Comparison of ENCODE assay signal across 10 mouse cellular contexts in the genomic region with DNA sequence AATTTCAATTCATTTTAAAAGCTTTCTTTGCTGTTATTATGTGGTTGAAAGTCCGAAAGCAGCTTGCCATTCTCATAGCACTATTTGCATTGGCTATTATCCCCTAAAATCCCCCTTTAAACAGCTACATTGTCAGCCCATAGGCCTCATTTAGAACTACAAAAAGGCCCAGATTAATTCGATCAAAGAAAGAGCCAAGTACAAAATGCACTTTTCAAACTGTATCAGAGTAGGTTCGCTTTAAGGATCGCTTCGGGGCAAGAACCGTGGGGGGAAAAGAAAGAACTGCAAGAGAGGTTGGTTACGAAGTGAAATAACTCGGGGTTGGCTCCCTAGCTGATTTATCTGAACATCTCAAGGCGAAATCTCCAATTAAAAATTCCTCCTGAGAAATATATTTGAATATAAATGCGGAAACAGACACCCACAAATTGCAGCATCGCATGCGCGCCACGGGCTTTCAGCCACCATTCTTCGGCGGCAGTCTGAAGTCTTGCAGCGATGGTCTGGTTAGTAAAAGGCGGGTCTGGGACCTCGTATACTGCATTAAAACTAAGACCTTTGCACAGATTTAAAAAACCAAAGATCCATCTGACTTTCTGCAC. TPM values are rescaled to one million over a fixed set of nuclear protein-coding genes. Genes with fewer than 3 reads are reported as not detected.
DNase-seq lines count a peak whose midpoint lies in the region; ATAC-seq and TF ChIP-seq lines count a peak whose summit lies in the region.
"Had no signal": no experiment of that assay in that cellular context is flagged by ENCODE, and none has a peak within 500 bp of the region (broad histone marks: within the 10 kb centered on the region; RNA-seq: fewer than 3 reads in every experiment).

No protein-coding gene starts in this region.

- H3K36me3 ChIP-seq in heart, embryonic 13.5 days, result no peaks in the 10 kb centered on the region
- no peaks in the 10 kb centered on the region for H3K36me3 ChIP-seq in MEL (ENCODE audit: control insufficient read depth in 1 of 2, insufficient read depth in 2 of 2, low read length in 2 of 2)
- no peaks in the 10 kb centered on the region for H3K36me3 ChIP-seq in forebrain, embryonic 11.5 days (ENCODE audit: control insufficient read depth, insufficient read depth, low read length)
- no peaks in the 10 kb centered on the region for H3K36me3 ChIP-seq in limb, embryonic 12.5 days
- no peaks in the 10 kb centered on the region for H3K36me3 ChIP-seq in neural tube, embryonic 14.5 days (ENCODE audit: control insufficient read depth, insufficient read depth, low read length)

- H3K4me1 ChIP-seq in heart, embryonic 13.5 days, result peaks cover 9% of the 10 kb centered on the region; the same call in 1 of the 2 replicates
- H3K4me1 ChIP-seq in MEL (ENCODE audit: control insufficient read depth in 1 of 2, insufficient read depth in 2 of 2, low read length in 2 of 2), result no peaks in the 10 kb centered on the region; a peak in 1 of 4 replicates
- H3K4me1 ChIP-seq in forebrain, embryonic 11.5 days (replicated peaks; ENCODE audit: control insufficient read depth, insufficient read depth, low read length), result peaks cover 4% of the 10 kb centered on the region; the same call in 1 of the 2 replicates
- H3K4me1 ChIP-seq in limb, embryonic 12.5 days (replicated peaks), result peaks cover 10% of the 10 kb centered on the region; the same call in 1 of the 2 replicates
- H3K4me1 ChIP-seq in neural tube, embryonic 14.5 days (ENCODE audit: control insufficient read depth, insufficient read depth, low read length), result 0 out of 2 replicates have a peak, but pooled peaks cover 8% of the 10 kb centered on the region

- TF ChIP-seq CTCF in MEL (IDR thresholded peaks at IDR 0.05 in 2 of 3, conservative IDR thresholded peaks at IDR 0.05 in 1 of 3; ENCODE audit: control insufficient read depth in 1 of 3, insufficient read depth in 1 of 3, low read depth in 2 of 3, low read length in 3 of 3, poor library complexity in 1 of 3, severe bottlenecking in 1 of 3), result no peak

- no peak for TF ChIP-seq RAD21 in MEL (IDR thresholded peaks at IDR 0.05; ENCODE audit: low read depth, low read length)

- H3K9me3 ChIP-seq in heart, embryonic 13.5 days, result peaks cover 6% of the 10 kb centered on the region
- H3K9me3 ChIP-seq in MEL (replicated peaks; ENCODE audit: insufficient read depth, low read length), result no peaks in the 10 kb centered on the region
- H3K9me3 ChIP-seq in forebrain, embryonic 11.5 days (ENCODE audit: control insufficient read depth, low read length), result no peaks in the 10 kb centered on the region
- H3K9me3 ChIP-seq in limb, embryonic 12.5 days, result 0 out of 2 replicates have a peak, but pooled peaks cover 2% of the 10 kb centered on the region
- no peaks in the 10 kb centered on the region for H3K9me3 ChIP-seq in neural tube, embryonic 14.5 days (ENCODE audit: control insufficient read depth, low read length)

- TF ChIP-seq POLR2A in MEL (IDR thresholded peaks at IDR 0.05; ENCODE audit: control insufficient read depth in 1 of 2, insufficient read depth in 1 of 2, low read depth in 1 of 2, low read length in 2 of 2, poor library complexity in 1 of 2), result peak in 1 of 2 experiments; percentile 74; a peak in 2 of 4 replicates

- H3K4me2 ChIP-seq in heart, embryonic 13.5 days, result peak overlapping the region; percentile 88
- peak overlapping the region; percentile 77 for H3K4me2 ChIP-seq in forebrain, embryonic 11.5 days (ENCODE audit: low read depth, low read length, severe bottlenecking)
- peak overlapping the region; percentile 65 for H3K4me2 ChIP-seq in limb, embryonic 12.5 days
- peak overlapping the region; percentile 81 for H3K4me2 ChIP-seq in neural tube, embryonic 14.5 days (ENCODE audit: low read depth, low read length)

- intact Hi-C loops in heart, postnatal 25 days (cut with DNase I), result no loop called here

- H3K79me2 ChIP-seq in MEL (ENCODE audit: control insufficient read depth, insufficient read depth, low read length, poor library complexity), result no peaks in the 10 kb centered on the region; the same call in 1 of the 2 replicates

- no peak for ATAC-seq in heart, embryonic 13.5 days (ENCODE audit: extremely low read depth, insufficient number of reproducible peaks, low FRiP score, low TSS enrichment)
- peak; percentile 57 for ATAC-seq in forebrain, embryonic 11.5 days (replicated peaks; ENCODE audit: low FRiP score)
- ATAC-seq in limb, embryonic 12.5 days (ENCODE audit: insufficient number of reproducible peaks, insufficient read depth, low FRiP score, low TSS enrichment, low read depth), result no peak
- ATAC-seq in neural tube, embryonic 14.5 days (ENCODE audit: low read depth), result peak; percentile 66
- ATAC-seq: Patski had no signal

- DNase-seq in heart, postnatal 25 days (ENCODE audit: low spot score), result no peak
- peak; percentile 87 for DNase-seq in MEL (ENCODE audit: low read depth, low spot score)
- peak; percentile 76 for DNase-seq in forebrain, embryonic 11.5 days (ENCODE audit: low spot score)
- DNase-seq in ovary, postnatal 10 days (ENCODE audit: low spot score), result no peak
- DNase-seq in gastrocnemius, postnatal 10 days, result no peak

- H3K27me3 ChIP-seq in heart, embryonic 13.5 days (replicated peaks), result peaks cover 64% of the 10 kb centered on the region
- H3K27me3 ChIP-seq in MEL (ENCODE audit: control insufficient read depth in 1 of 2, insufficient read depth in 2 of 2, low read length in 2 of 2), result no peaks in the 10 kb centered on the region
- peaks cover 19% of the 10 kb centered on the region for H3K27me3 ChIP-seq in forebrain, embryonic 11.5 days (ENCODE audit: control insufficient read depth, insufficient read depth, low read length)
- H3K27me3 ChIP-seq in limb, embryonic 12.5 days, result peaks cover 28% of the 10 kb centered on the region
- H3K27me3 ChIP-seq in neural tube, embryonic 14.5 days (ENCODE audit: control insufficient read depth, insufficient read depth, low read length), result no peaks in the 10 kb centered on the region; the same call in 1 of the 2 replicates

- peak overlapping the region; percentile 54 for H3K4me3 ChIP-seq in heart, embryonic 13.5 days
- H3K4me3 ChIP-seq in MEL (ENCODE audit: control insufficient read depth in 1 of 2, insufficient read depth in 1 of 2, low read depth in 2 of 2, low read length in 2 of 2), result peak overlapping the region; percentile 61 to 63
- H3K4me3 ChIP-seq in forebrain, embryonic 11.5 days (ENCODE audit: low read depth, low read length), result peak overlapping the region; percentile 43
- peak overlapping the region; percentile 47 for H3K4me3 ChIP-seq in limb, embryonic 12.5 days (replicated peaks)
- peak overlapping the region; percentile 44 for H3K4me3 ChIP-seq in neural tube, embryonic 14.5 days (ENCODE audit: low read depth, low read length)

- WGBS in heart, embryonic 13.5 days, result 4% methylated on average over 19 of the region's 19 CpGs
- under 1% methylated on average over 19 of the region's 19 CpGs for WGBS in forebrain, embryonic 11.5 days
- WGBS in limb, embryonic 12.5 days, result 1% methylated on average over 19 of the region's 19 CpGs
- WGBS in neural tube, embryonic 14.5 days, result under 1% methylated on average over 19 of the region's 19 CpGs

- no peak for TF ChIP-seq EP300 in MEL (IDR thresholded peaks at IDR 0.05; ENCODE audit: low read depth in 1 of 2, low read length in 2 of 2)

- H3K27ac ChIP-seq in heart, embryonic 13.5 days (replicated peaks), result no peak overlapping the region
- peak overlapping the region; percentile 64 for H3K27ac ChIP-seq in MEL (ENCODE audit: control insufficient read depth, low read depth, low read length)
- H3K27ac ChIP-seq in forebrain, embryonic 11.5 days (ENCODE audit: low read depth, low read length), result peak overlapping the region; percentile 81
- H3K27ac ChIP-seq in limb, embryonic 12.5 days, result no peak overlapping the region
- no peak overlapping the region for H3K27ac ChIP-seq in neural tube, embryonic 14.5 days (ENCODE audit: low read depth, low read length)

- H3K9ac ChIP-seq in heart, embryonic 13.5 days, result peak overlapping the region; percentile 73
- H3K9ac ChIP-seq in MEL (ENCODE audit: control insufficient read depth, low read depth, low read length, poor library complexity, severe bottlenecking), result peak overlapping the region; percentile 74
- peak overlapping the region; percentile 70 for H3K9ac ChIP-seq in forebrain, embryonic 11.5 days (ENCODE audit: low read length)
- H3K9ac ChIP-seq in limb, embryonic 12.5 days (replicated peaks), result peak overlapping the region; percentile 8; the same call in 1 of the 2 replicates
- peak overlapping the region; percentile 25 for H3K9ac ChIP-seq in neural tube, embryonic 14.5 days (replicated peaks; ENCODE audit: low read depth, low read length)

RNA-seq across cellular contexts. Expression of a gene that starts 0.8 kb away (rescaled TPM):
- polyA plus RNA-seq in heart, embryonic 13.5 days (2015; fragmentation: Nextera tagmentation; extraction: Ambion mirVana), result 10.3 and 12.6 TPM in 2 replicates
- total RNA-seq in heart, postnatal 25 days (2021), result 10 to 100 TPM in 1 of 2 experiments, 1 to 10 TPM in 1; 9.7 to 12.2 TPM
- 36.3 and 43.2 TPM in 2 replicates for total RNA-seq in MEL (2012; rRNA removed)
- 10 to 100 TPM; 41.6 to 71.9 TPM for polyA plus RNA-seq in MEL (2012; ENCODE audit: insufficient read depth in 1 of 2, insufficient read length in 2 of 2, low read depth in 1 of 2, low replicate concordance in 2 of 2, missing spikeins in 1 of 2)
- 23.9 and 26.0 TPM in 2 replicates for polyA plus RNA-seq in forebrain, embryonic 11.5 days (2014; fragmentation: Nextera tagmentation; extraction: Ambion mirVana)
- 14.0 and 17.7 TPM in 2 replicates for polyA plus RNA-seq in limb, embryonic 12.5 days (2016; fragmentation: Nextera tagmentation; extraction: Ambion mirVana)
- polyA plus RNA-seq in neural tube, embryonic 14.5 days (2014; fragmentation: Nextera tagmentation; extraction: Ambion mirVana), result 20.1 and 27.0 TPM in 2 replicates
- total RNA-seq in gastrocnemius, postnatal 10 days (2021), result 10 to 100 TPM in 1 of 2 experiments, 1 to 10 TPM in 1; 7.9 to 12.4 TPM

RNA-seq across cellular contexts. Expression of a gene that starts 26.4 kb away (rescaled TPM):
- polyA plus RNA-seq in heart, embryonic 13.5 days (2015; fragmentation: Nextera tagmentation; extraction: Ambion mirVana), result 231 and 250 TPM in 2 replicates
- 100 to 1,000 TPM; 159 to 161 TPM for total RNA-seq in heart, postnatal 25 days (2021)
- 89.4 and 92.8 TPM in 2 replicates for total RNA-seq in MEL (2012; rRNA removed)
- polyA plus RNA-seq in MEL (2012; ENCODE audit: insufficient read depth in 1 of 2, insufficient read length in 2 of 2, low read depth in 1 of 2, low replicate concordance in 2 of 2, missing spikeins in 1 of 2), result 100 to 1,000 TPM in 1 of 2 experiments, not detected in 1; 292 TPM
- 301 and 329 TPM in 2 replicates for polyA plus RNA-seq in forebrain, embryonic 11.5 days (2014; fragmentation: Nextera tagmentation; extraction: Ambion mirVana)
- polyA plus RNA-seq in limb, embryonic 12.5 days (2016; fragmentation: Nextera tagmentation; extraction: Ambion mirVana), result 335 and 342 TPM in 2 replicates
- polyA plus RNA-seq in neural tube, embryonic 14.5 days (2014; fragmentation: Nextera tagmentation; extraction: Ambion mirVana), result 392 and 403 TPM in 2 replicates
- total RNA-seq in gastrocnemius, postnatal 10 days (2021), result 100 to 1,000 TPM; 116 to 124 TPM

RNA-seq across cellular contexts. Expression of a gene that starts 30.6 kb away (rescaled TPM):
- polyA plus RNA-seq in heart, embryonic 13.5 days (2015; fragmentation: Nextera tagmentation; extraction: Ambion mirVana), result not detected in 2 replicates
- not detected for total RNA-seq in heart, postnatal 25 days (2021)
- not detected in 2 replicates for total RNA-seq in MEL (2012; rRNA removed)
- polyA plus RNA-seq in MEL (2012; ENCODE audit: insufficient read depth in 1 of 2, insufficient read length in 2 of 2, low read depth in 1 of 2, low replicate concordance in 2 of 2, missing spikeins in 1 of 2), result not detected
- not detected in 2 replicates for polyA plus RNA-seq in forebrain, embryonic 11.5 days (2014; fragmentation: Nextera tagmentation; extraction: Ambion mirVana)
- not detected in 2 replicates for polyA plus RNA-seq in limb, embryonic 12.5 days (2016; fragmentation: Nextera tagmentation; extraction: Ambion mirVana)
- not detected in 2 replicates for polyA plus RNA-seq in neural tube, embryonic 14.5 days (2014; fragmentation: Nextera tagmentation; extraction: Ambion mirVana)
- not detected for total RNA-seq in gastrocnemius, postnatal 10 days (2021)
- polyA plus RNA-seq: liver, adult 2 months; Patski had no signal

RNA-seq across cellular contexts. Expression of a gene that starts 31.2 kb away (rescaled TPM):
- 5.4 TPM in 2 replicates for polyA plus RNA-seq in heart, embryonic 13.5 days (2015; fragmentation: Nextera tagmentation; extraction: Ambion mirVana)
- total RNA-seq in heart, postnatal 25 days (2021), result 1 to 10 TPM; 7.3 to 7.8 TPM
- 6.7 and 9.2 TPM in 2 replicates for total RNA-seq in MEL (2012; rRNA removed)
- polyA plus RNA-seq in MEL (2012; ENCODE audit: insufficient read depth in 1 of 2, insufficient read length in 2 of 2, low read depth in 1 of 2, low replicate concordance in 2 of 2, missing spikeins in 1 of 2), result 1 to 10 TPM in 1 of 2 experiments, not detected in 1; 9.0 TPM
- 9.3 and 10.4 TPM in 2 replicates for polyA plus RNA-seq in forebrain, embryonic 11.5 days (2014; fragmentation: Nextera tagmentation; extraction: Ambion mirVana)
- polyA plus RNA-seq in limb, embryonic 12.5 days (2016; fragmentation: Nextera tagmentation; extraction: Ambion mirVana), result 12.5 and 13.1 TPM in 2 replicates
- polyA plus RNA-seq in neural tube, embryonic 14.5 days (2014; fragmentation: Nextera tagmentation; extraction: Ambion mirVana), result 5.9 and 9.3 TPM in 2 replicates
- total RNA-seq in gastrocnemius, postnatal 10 days (2021), result 1 to 10 TPM; 5.7 to 7.9 TPM

RNA-seq across cellular contexts. Expression of a gene that starts 52.2 kb away (rescaled TPM):
- not detected in 2 replicates for polyA plus RNA-seq in heart, embryonic 13.5 days (2015; fragmentation: Nextera tagmentation; extraction: Ambion mirVana)
- total RNA-seq in heart, postnatal 25 days (2021), result not detected
- total RNA-seq in MEL (2012; rRNA removed), result not detected in 2 replicates
- not detected for polyA plus RNA-seq in MEL (2012; ENCODE audit: insufficient read depth in 1 of 2, insufficient read length in 2 of 2, low read depth in 1 of 2, low replicate concordance in 2 of 2, missing spikeins in 1 of 2)
- not detected in 2 replicates for polyA plus RNA-seq in forebrain, embryonic 11.5 days (2014; fragmentation: Nextera tagmentation; extraction: Ambion mirVana)
- polyA plus RNA-seq in limb, embryonic 12.5 days (2016; fragmentation: Nextera tagmentation; extraction: Ambion mirVana), result not detected in 2 replicates
- polyA plus RNA-seq in neural tube, embryonic 14.5 days (2014; fragmentation: Nextera tagmentation; extraction: Ambion mirVana), result not detected in 2 replicates
- total RNA-seq in gastrocnemius, postnatal 10 days (2021), result not detected
- total RNA-seq: liver, adult 2 months had no signal
- polyA plus RNA-seq: liver, adult 2 months; Patski had no signal

Comparison
In these comparisons a context has a peak if more than half of its experiments do, and no peak if none do; other contexts are left out.
1. ATAC-seq: peak in forebrain, embryonic 11.5 days (single experiment) and neural tube, embryonic 14.5 days (single experiment); none in heart, embryonic 13.5 days (single experiment) and limb, embryonic 12.5 days (single experiment).
2. H3K27ac ChIP-seq: peak in MEL (single experiment) and forebrain, embryonic 11.5 days (single experiment); none in heart, embryonic 13.5 days (single experiment), limb, embryonic 12.5 days (single experiment) and neural tube, embryonic 14.5 days (single experiment).
3. H3K9ac ChIP-seq: peak in every context shown above with its lines; median percentile 74 in MEL; 73 in heart, embryonic 13.5 days; 70 in forebrain, embryonic 11.5 days; 25 in neural tube, embryonic 14.5 days; 8 in limb, embryonic 12.5 days.
4. DNase-seq: peak in MEL (single experiment) and forebrain, embryonic 11.5 days (single experiment); none in heart, postnatal 25 days (single experiment), ovary, postnatal 10 days (single experiment) and gastrocnemius, postnatal 10 days (single experiment).
5. Peak in every context shown above with its lines, with median percentiles within 50 percentile points of each other: H3K4me2 ChIP-seq and H3K4me3 ChIP-seq.